Mouse (Mus musculus) E14TG2a.4 (cell line): Measurements from ENCODE around the gene Sptbn4.
A peak's percentile ranks its signal among the peaks of the same experiment; 100 is the strongest.

Experiments
- H3K27me3 ChIP-seq: 2 replicates; pipeline ENCODE4 v1.6.1; 2014; ENCODE audit warnings: low read length, control low read depth; ENCODE audit not compliant: insufficient read depth
- H3K36me3 ChIP-seq: 2 replicates; pipeline ENCODE4 v1.6.1; 2014; ENCODE audit warnings: low read length, control low read depth; ENCODE audit not compliant: insufficient read depth
- H3K4me1 ChIP-seq: replicated peaks from 2 replicates; pipeline ENCODE4 v1.6.1; 2014; ENCODE audit warnings: low read depth, low read length, control low read depth
- H3K4me3 ChIP-seq: replicated peaks from 2 replicates; pipeline ENCODE4 v1.5.1; 2014; ENCODE audit warnings: mild to moderate bottlenecking, low read length
- H3K9me3 ChIP-seq: 2 replicates; pipeline ENCODE4 v1.6.1; 2014; ENCODE audit warnings: low read length, control low read depth
- CTCF ChIP-seq: conservative IDR thresholded peaks from 2 replicates; pipeline ENCODE4 v1.5.1; 2014; ENCODE audit warnings: low read length
- NANOG ChIP-seq: IDR thresholded peaks from 2 replicates; pipeline ENCODE4 v1.6.1; 2014; ENCODE audit warnings: borderline replicate concordance, low read length, mixed read lengths
- POU5F1 ChIP-seq: IDR thresholded peaks from 2 replicates; pipeline ENCODE4 v1.6.1; 2014; ENCODE audit warnings: low read length, borderline replicate concordance

The Sptbn4 gene

GRCm38 (mm10) chr7:27319411-27319810, 128.1 kb downstream of the Sptbn4 start:
- Histone ChIP-seq H3K27me3 (no peaks in the 10 kb centered on the region), H3K9me3 (peaks cover 2% of the 10 kb centered on the region), H3K36me3 (peaks cover 93% of the 10 kb centered on the region), H3K4me3 (0 out of 2 replicates have a peak overlapping the region, but pooled peaks have one; percentile 13), H3K4me1 (peaks cover 65% of the 10 kb centered on the region)
- TF ChIP-seq POU5F1 (no peak), CTCF (no peak), NANOG (no peak)

- Histone ChIP-seq H3K4me3 (no peak overlapping the region), H3K36me3 (peaks cover 78% of the 10 kb centered on the region), H3K9me3 (peaks cover 22% of the 10 kb centered on the region), H3K27me3 (no peaks in the 10 kb centered on the region), H3K4me1 (peaks cover 43% of the 10 kb centered on the region)
- no peak for TF ChIP-seq NANOG
- no peak for TF ChIP-seq CTCF
- no peak for TF ChIP-seq POU5F1
Measured at GRCm38 (mm10) chr7:27315958-27316357, 131.5 kb downstream of the Sptbn4 start.

- H3K4me3 ChIP-seq: no peak overlapping the region
- peaks cover 62% of the 10 kb centered on the region for H3K36me3 ChIP-seq
- peaks cover 22% of the 10 kb centered on the region for H3K9me3 ChIP-seq
- H3K27me3 ChIP-seq: no peaks in the 10 kb centered on the region
- TF ChIP-seq CTCF (peak; percentile 87), NANOG (no peak), POU5F1 (no peak)
- H3K4me1 ChIP-seq: peaks cover 34% of the 10 kb centered on the region
Measured at GRCm38 (mm10) chr7:27314393-27314792, 133.1 kb downstream of the Sptbn4 start.

- TF ChIP-seq POU5F1: no peak
- TF ChIP-seq CTCF: no peak
- no peak for TF ChIP-seq NANOG
- peaks cover 55% of the 10 kb centered on the region for H3K36me3 ChIP-seq
- H3K4me3 ChIP-seq: peak overlapping the region; percentile 84
- peaks cover 44% of the 10 kb centered on the region for H3K4me1 ChIP-seq
- peaks cover 22% of the 10 kb centered on the region for H3K9me3 ChIP-seq
- H3K27me3 ChIP-seq: no peaks in the 10 kb centered on the region
Measured at GRCm38 (mm10) chr7:27311651-27312284, 135.7 kb downstream of the Sptbn4 start.

GRCm38 (mm10) chr7:27310996-27311535, 136.4 kb downstream of the Sptbn4 start:
- peaks cover 53% of the 10 kb centered on the region for H3K36me3 ChIP-seq
- TF ChIP-seq POU5F1 (no peak), CTCF (no peak), NANOG (no peak)
- peak overlapping the region; percentile 84 for H3K4me3 ChIP-seq
- H3K4me1 ChIP-seq: peaks cover 45% of the 10 kb centered on the region
- H3K27me3 ChIP-seq: no peaks in the 10 kb centered on the region
- peaks cover 22% of the 10 kb centered on the region for H3K9me3 ChIP-seq

- TF ChIP-seq POU5F1 (no peak), NANOG (no peak), CTCF (no peak)
- H3K36me3 ChIP-seq: peaks cover 56% of the 10 kb centered on the region
- H3K27me3 ChIP-seq: no peaks in the 10 kb centered on the region
- H3K4me3 ChIP-seq: peak overlapping the region; percentile 84
- peaks cover 22% of the 10 kb centered on the region for H3K9me3 ChIP-seq
- H3K4me1 ChIP-seq: peaks cover 49% of the 10 kb centered on the region
Measured at GRCm38 (mm10) chr7:27310306-27310705, 137.2 kb downstream of the Sptbn4 start.

- Histone ChIP-seq H3K27me3 (no peaks in the 10 kb centered on the region), H3K4me1 (peaks cover 54% of the 10 kb centered on the region), H3K9me3 (peaks cover 22% of the 10 kb centered on the region)
Measured at GRCm38 (mm10) chr7:27309832-27310231, 137.7 kb downstream of the Sptbn4 start.

GRCm38 (mm10) chr7:27308821-27309549, 138.5 kb downstream of the Sptbn4 start:
- Histone ChIP-seq H3K4me1 (peaks cover 62% of the 10 kb centered on the region), H3K36me3 (peaks cover 58% of the 10 kb centered on the region)
- TF ChIP-seq NANOG (no peak), POU5F1 (no peak), CTCF (no peak)

More at GRCm38 (mm10) chr7:27309832-27310231, 137.7 kb downstream of the Sptbn4 start:
- Histone ChIP-seq H3K36me3 (peaks cover 58% of the 10 kb centered on the region), H3K4me3 (peak overlapping the region; percentile 84)
- TF ChIP-seq CTCF (no peak), POU5F1 (no peak), NANOG (no peak)

More at GRCm38 (mm10) chr7:27308821-27309549, 138.5 kb downstream of the Sptbn4 start:
- H3K9me3 ChIP-seq: peaks cover 15% of the 10 kb centered on the region
- no peaks in the 10 kb centered on the region for H3K27me3 ChIP-seq
- peak overlapping the region; percentile 84 for H3K4me3 ChIP-seq
